8 mouse cellular contexts compared by ENCODE assay signal in genomic region chr19:41317315-41318095, GRCm38 (mm10). TPM values are rescaled to one million over a fixed set of nuclear protein-coding genes. Genes with fewer than 3 reads are reported as not detected.
DNase-seq lines count a peak whose midpoint lies in the region; ATAC-seq and TF ChIP-seq lines count a peak whose summit lies in the region.
"Had no signal": no experiment of that assay in that cellular context is flagged by ENCODE, and none has a peak within 500 bp of the region (broad histone marks: within the 10 kb centered on the region; RNA-seq: fewer than 3 reads in every experiment).

No protein-coding gene starts in this region.

- H3K9me3 ChIP-seq in CH12.LX (replicated peaks; ENCODE audit: low read length) = no peaks in the 10 kb centered on the region
- H3K9me3 ChIP-seq: stomach, embryonic 15.5 days had no signal

- peak; percentile 71 for TF ChIP-seq CTCF in C2C12 (IDR thresholded peaks at IDR 0.05; ENCODE audit: control insufficient read depth, insufficient read depth, insufficient read length)
- TF ChIP-seq CTCF in CH12.LX (conservative IDR thresholded peaks at IDR 0.05 in 1 of 2, IDR thresholded peaks at IDR 0.05 in 1 of 2; ENCODE audit: low read depth in 2 of 2, low read length in 2 of 2) = peak; percentile 22 to 88; a peak in 3 of 4 replicates
- peak; percentile 85 for TF ChIP-seq CTCF in cerebellum, adult 2 months (IDR thresholded peaks at IDR 0.05; ENCODE audit: borderline replicate concordance, insufficient read depth, low read depth, low read length)

- H3K9ac ChIP-seq in CH12.LX (ENCODE audit: insufficient read depth, low read depth) = no peak overlapping the region
- H3K9ac ChIP-seq: stomach, embryonic 15.5 days had no signal

- H3K36me3 ChIP-seq in C2C12 (ENCODE audit: control insufficient read depth, insufficient read depth) = no peaks in the 10 kb centered on the region
- H3K36me3 ChIP-seq in CH12.LX (replicated peaks in 1 of 2; ENCODE audit: control insufficient read depth in 1 of 2, insufficient read depth in 1 of 2, low read length in 1 of 2) = peaks cover 64 to 96% of the 10 kb centered on the region in 2 experiments
- H3K36me3 ChIP-seq: stomach, embryonic 15.5 days had no signal

- dilution Hi-C loops in CH12.LX (cut with MboI; ENCODE audit: extremely low pct_ligation_motif_present, extremely low pct_unique_long_range_greater_than_20kb, low sequenced_read_pairs) = no loop called here

- H3K79me2 ChIP-seq in C2C12 (ENCODE audit: control insufficient read depth, insufficient read depth) (no peaks in the 10 kb centered on the region), CH12.LX (replicated peaks; ENCODE audit: control insufficient read depth, extremely low read depth, insufficient read depth, poor library complexity, severe bottlenecking) (no peaks in the 10 kb centered on the region)

- TF ChIP-seq EP300 in CH12.LX (IDR thresholded peaks at IDR 0.05; ENCODE audit: low read length) = no peak

- peaks cover 58% of the 10 kb centered on the region for H3K27me3 ChIP-seq in C2C12 (ENCODE audit: control insufficient read depth, insufficient read depth, insufficient read length)
- no peaks in the 10 kb centered on the region for H3K27me3 ChIP-seq in CH12.LX (replicated peaks)
- H3K27me3 ChIP-seq in cerebellum, adult 2 months (ENCODE audit: control insufficient read depth, insufficient read depth, low read length) = no peaks in the 10 kb centered on the region; the same call in 1 of the 2 replicates
- H3K27me3 ChIP-seq: stomach, embryonic 15.5 days had no signal

- TF ChIP-seq RAD21 in CH12.LX (IDR thresholded peaks at IDR 0.05; ENCODE audit: low read depth, low read length) = peak; percentile 85

- H3K4me2 ChIP-seq in CH12.LX (ENCODE audit: insufficient read depth, low read depth, poor library complexity, severe bottlenecking) = no peak overlapping the region
- H3K4me2 ChIP-seq: stomach, embryonic 15.5 days had no signal

- TF ChIP-seq POLR2A in CH12.LX (IDR thresholded peaks at IDR 0.05; ENCODE audit: low read depth, low read length) = no peak
- no peak for TF ChIP-seq POLR2A in cerebellum, adult 2 months (IDR thresholded peaks at IDR 0.05; ENCODE audit: borderline replicate concordance, insufficient read depth, low read length)

- H3K4me1 ChIP-seq in CH12.LX (ENCODE audit: control insufficient read depth in 1 of 2, insufficient read depth in 2 of 2) = peaks cover 14 to 67% of the 10 kb centered on the region in 2 experiments
- H3K4me1 ChIP-seq in cerebellum, adult 2 months (ENCODE audit: control insufficient read depth, insufficient read depth, low read length) = no peaks in the 10 kb centered on the region
- H3K4me1 ChIP-seq: stomach, embryonic 15.5 days had no signal

- peak; percentile 71 for DNase-seq in CH12.LX (ENCODE audit: extremely low read depth)
- peak; percentile 42 to 45 for DNase-seq in cerebellum, adult 2 months
- DNase-seq in forelimb bud, embryonic 11.5 days (ENCODE audit: low read depth, low spot score) = peak; percentile 59
- peak; percentile 14 to 66 for DNase-seq in layer of hippocampus, adult 18-20 months (ENCODE audit: low spot score in 2 of 2)
- DNase-seq in right cerebral cortex, postnatal 25 days = peak; percentile 49

- H3ac ChIP-seq in C2C12 (ENCODE audit: control insufficient read depth, insufficient read length, low read depth) = no peak overlapping the region

- ATAC-seq in megakaryocyte-erythroid progenitor cell, adult 5-6 weeks (replicated peaks; ENCODE audit: low FRiP score, low TSS enrichment, poor library complexity, severe bottlenecking) = peak; percentile 73

- H3K79me3 ChIP-seq in C2C12 (ENCODE audit: low read depth) = no peaks in the 10 kb centered on the region

- H3K4me3 ChIP-seq in C2C12 (ENCODE audit: insufficient read depth, poor library complexity, severe bottlenecking) (no peak overlapping the region), CH12.LX (replicated peaks in 1 of 3; ENCODE audit: low read depth in 2 of 3, low read length in 2 of 3, poor library complexity in 1 of 3) (no peak overlapping the region)
- no peak overlapping the region for H3K4me3 ChIP-seq in cerebellum, adult 2 months (replicated peaks; ENCODE audit: insufficient read depth, low read depth, low read length)
- H3K4me3 ChIP-seq: stomach, embryonic 15.5 days had no signal

- in situ Hi-C loops in CH12.LX (cut with MboI; ENCODE audit: low pct_ligation_motif_present, low pct_unique_long_range_greater_than_20kb, low sequenced_read_pairs) = loop anchor here (5.0 to 25.0 kb wide), 3 partner anchors 70 to 445 kb away; partner anchors contain the start of gene Pik3ap1

- no peak overlapping the region for H3K27ac ChIP-seq in CH12.LX (ENCODE audit: insufficient read depth, low read depth)
- no peak overlapping the region for H3K27ac ChIP-seq in cerebellum, adult 2 months (ENCODE audit: insufficient read depth, low read length)
- H3K27ac ChIP-seq: stomach, embryonic 15.5 days had no signal

- WGBS in cerebellum, adult 2 months = 27% methylated on average over 11 of the region's 11 CpGs

TF ChIP-seq in C2C12, 6 proteins besides CTCF, POLR2A, EP300 and RAD21:
- TF ChIP-seq FOSL1 (IDR thresholded peaks at IDR 0.05; ENCODE audit: insufficient read depth, low read length, poor library complexity, severe bottlenecking) = no peak
- TF ChIP-seq CEBPB (IDR thresholded peaks at IDR 0.05; ENCODE audit: low read depth) = no peak
- TF ChIP-seq MYOD1 (IDR thresholded peaks at IDR 0.05; ENCODE audit: control insufficient read depth, insufficient read length, low read depth) = no peak
- no peak for TF ChIP-seq MYOG (IDR thresholded peaks at IDR 0.05; ENCODE audit: control insufficient read depth, extremely low read depth, insufficient read length)
- TF ChIP-seq USF1 (IDR thresholded peaks at IDR 0.05; ENCODE audit: low read depth) = no peak
- TF ChIP-seq MAX (IDR thresholded peaks at IDR 0.05) = no peak

TF ChIP-seq in CH12.LX, 34 proteins besides CTCF, POLR2A, EP300 and RAD21:
- TF ChIP-seq RCOR1 (conservative IDR thresholded peaks at IDR 0.05; ENCODE audit: low read depth, low read length) (no peak), SMC3 (IDR thresholded peaks at IDR 0.05; ENCODE audit: low read depth, low read length) (peak; percentile 94), JUN (IDR thresholded peaks at IDR 0.05; ENCODE audit: insufficient read depth, low read depth, low read length) (no peak), TCF12 (IDR thresholded peaks at IDR 0.05; ENCODE audit: low read depth, low read length) (no peak), BHLHE40 (IDR thresholded peaks at IDR 0.05; ENCODE audit: low read depth, low read length) (0 out of 2 replicates have a peak, but pooled peaks have one; percentile 9), MAFK (IDR thresholded peaks at IDR 0.05; ENCODE audit: insufficient replicate concordance, low read length) (no peak)

RNA-seq across cellular contexts. Expression of gene Tm9sf3, which starts 53.7 kb away (rescaled TPM):
- polyA plus RNA-seq in C2C12 (2012; fragmentation: generic; extraction: Trizol) (49.5 TPM), CH12.LX (2012; ENCODE audit: insufficient read length, low read depth) (175 and 182 TPM in 2 replicates)
- total RNA-seq in CH12.LX (2012; rRNA removed) (137 and 162 TPM in 2 replicates), CH12.LX (2014; rRNA removed) (294 and 332 TPM in 2 replicates)
- polyA plus RNA-seq in cerebellum, adult 2 months (2012; rRNA removed) = 87.4 and 92.8 TPM in 2 replicates
- 100 to 1,000 TPM; 119 to 120 TPM for total RNA-seq in layer of hippocampus, adult 18-20 months (2021)
- total RNA-seq in megakaryocyte-erythroid progenitor cell, adult 5-6 weeks (2014; fragmentation: Nextera tagmentation) = 59.1 and 63.9 TPM in 2 replicates
- total RNA-seq in megakaryocyte-erythroid progenitor cell, adult 5-6 weeks (2017) = 180 and 214 TPM in 2 replicates
